Mouse (Mus musculus): ENCODE measurements at regions not wholly inside any gene's neighbourhood (a gene's known extent, or its start where the extent isn't known, plus 50 kb on each side); places are given as distances from the start of the nearest gene placed in this dataset.

- TF ChIP-seq CTCF (IDR thresholded peaks at IDR 0.05; ENCODE audit: extremely low read depth, insufficient read length, insufficient replicate concordance, low read depth, low read length) (no peak), POLR2A (IDR thresholded peaks at IDR 0.05; ENCODE audit: low read depth, low read length) (no peak)
Observed at GRCm38 (mm10) chr5:75878361-75878760, 99.9 kb downstream of the Kdr start.

Data from small intestine, adult 2 months (tissue).